Mouse (Mus musculus) urinary bladder, postnatal 25 days (tissue): ENCODE results near the gene 1700017B05Rik.
"Not testable (repeated sequence)": the region's sequence is repeated elsewhere in the genome, so short reads cannot be mapped to it uniquely, and the experiment has no call there.

Source experiments
- DNase-seq: peaks from one replicate; pipeline ENCODE4 v3.0.0; 2022; ENCODE audit warnings: low spot score

Gene 1700017B05Rik

GRCm38 (mm10) chr9:57244106-57244685, 18.2 kb downstream of the 1700017B05Rik start:
- no peak for DNase-seq

DNA sequence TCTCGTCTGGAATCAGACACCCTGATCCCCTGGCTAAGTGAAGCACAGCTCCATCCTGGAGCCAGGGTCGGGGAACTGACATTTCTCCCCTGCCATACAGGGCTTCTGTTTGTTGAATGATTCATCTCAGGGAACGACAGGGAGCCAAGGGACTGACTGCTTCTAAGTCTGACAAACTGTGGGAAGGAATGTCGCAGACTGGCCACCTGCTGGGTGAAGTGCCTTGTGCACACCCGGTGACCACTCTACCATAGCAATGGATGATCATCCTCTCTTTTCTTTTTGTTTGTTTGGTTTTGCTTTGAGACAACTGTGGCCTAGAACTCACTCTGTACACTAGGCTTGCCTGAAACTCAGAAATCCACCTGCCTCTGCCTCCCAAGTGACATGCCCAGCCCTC, 19.5 kb downstream of the 1700017B05Rik start:
- DNase-seq, result no peak

DNA sequence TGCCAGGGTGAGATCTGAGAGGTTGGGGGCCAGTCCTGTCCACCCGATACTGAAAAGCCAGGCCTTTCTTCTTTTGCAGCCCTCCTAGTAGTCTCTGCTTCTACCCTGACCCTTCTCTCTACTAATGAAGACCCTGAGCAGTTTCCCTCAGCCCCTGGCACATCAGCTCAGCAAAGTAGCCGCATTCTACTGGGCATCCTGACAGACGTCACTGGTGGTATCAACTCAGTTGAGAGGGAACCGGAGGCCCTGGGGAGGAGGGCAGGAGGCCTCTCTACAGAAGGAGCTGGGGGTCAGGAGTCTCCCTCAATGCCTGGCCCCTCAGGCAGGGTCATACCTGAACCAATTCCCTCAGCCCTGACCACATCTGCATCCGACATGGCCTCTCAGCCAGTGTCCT, 21.3 kb downstream of the 1700017B05Rik start:
- DNase-seq, result no peak

DNA sequence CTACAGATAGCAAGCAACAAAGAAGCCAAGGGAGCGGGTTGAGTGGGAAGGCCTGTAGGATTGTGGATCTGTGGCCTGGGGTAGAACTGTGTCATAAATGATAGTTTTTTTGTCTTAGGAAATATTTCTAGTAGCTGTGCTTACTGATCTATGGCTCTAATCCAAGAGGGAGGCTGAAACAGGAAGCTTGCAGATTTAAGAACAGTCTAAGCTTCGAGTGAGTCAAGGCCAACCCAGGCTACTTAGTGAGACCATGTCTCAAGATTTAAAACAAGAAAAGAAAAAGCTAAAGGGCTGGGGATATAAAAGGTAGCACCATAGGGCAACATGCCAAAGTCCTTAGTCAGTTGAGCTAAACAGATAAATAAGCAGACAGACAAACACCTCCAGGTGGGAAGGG, 24.2 kb downstream of the 1700017B05Rik start:
- no peak for DNase-seq

GRCm38 (mm10) chr9:57237705-57238104, 24.7 kb downstream of the 1700017B05Rik start:
- no peak for DNase-seq

DNA sequence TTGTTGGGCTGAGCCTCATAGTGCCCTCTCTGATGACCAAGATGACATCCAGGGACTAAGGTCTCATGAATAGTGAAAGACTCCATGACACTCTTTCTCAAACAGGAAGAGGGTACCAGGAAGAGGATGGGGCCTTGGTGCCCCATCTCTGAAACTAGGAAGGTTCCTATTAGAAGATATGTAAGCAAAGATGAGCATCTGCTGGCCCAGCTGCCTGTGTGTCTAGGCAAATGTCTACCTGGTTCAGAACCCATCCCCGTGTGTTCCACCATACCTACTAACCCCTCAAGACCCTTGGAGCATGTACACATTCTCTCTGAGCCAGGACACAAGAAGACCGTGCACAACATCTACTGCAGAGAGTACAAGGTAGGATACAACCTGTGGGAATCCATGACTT, 26.2 kb downstream of the 1700017B05Rik start, which contains the start of gene Trcg1:
Gene Trcg1, plus strand, starts transcription at position 301 of the 400 bp plus-strand sequence.
- DNase-seq, result no peak

GRCm38 (mm10) chr9:57233767-57234166, 28.6 kb downstream of the 1700017B05Rik start:
- no peak for DNase-seq

GRCm38 (mm10) chr9:57233142-57233541, 29.3 kb downstream of the 1700017B05Rik start:
- no peak for DNase-seq

GRCm38 (mm10) chr9:57232341-57232940, 30.0 kb downstream of the 1700017B05Rik start:
- no peak for DNase-seq

DNA sequence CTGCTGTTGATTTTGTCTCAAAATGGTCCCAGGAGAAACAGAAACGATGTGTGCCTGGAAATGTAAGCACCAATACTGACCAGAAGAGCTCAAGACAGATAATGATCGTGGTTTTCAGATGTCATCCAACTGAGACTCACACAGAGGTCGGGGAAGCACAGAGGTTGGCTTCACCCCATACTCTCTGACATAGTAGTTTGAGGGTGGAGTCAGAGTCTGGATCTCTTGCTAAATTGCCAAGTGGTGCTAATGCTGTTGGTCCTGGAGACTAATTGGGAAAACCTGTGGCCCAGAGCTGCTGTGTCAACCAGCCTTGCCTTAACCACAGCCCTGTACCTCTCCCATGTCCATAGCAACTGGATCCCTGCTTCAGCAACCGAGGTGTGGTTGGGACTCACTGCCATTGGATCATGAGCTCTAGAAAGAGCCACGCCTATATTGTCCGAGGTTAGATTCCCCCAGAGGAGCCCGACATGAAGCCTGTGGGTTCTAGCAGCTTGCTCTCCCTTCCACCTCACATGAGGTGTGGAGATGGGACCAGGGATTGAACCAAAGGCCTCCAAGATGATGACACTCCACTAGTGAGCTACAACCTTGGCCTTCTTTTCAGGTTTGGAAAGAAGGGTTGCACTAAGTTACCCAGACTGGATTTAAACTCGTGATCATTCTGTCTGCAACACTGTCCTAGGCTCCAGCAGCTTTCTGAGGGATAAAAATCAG, 30.7 kb downstream of the 1700017B05Rik start:
- no peak for DNase-seq

- DNase-seq, result no peak
Measured at GRCm38 (mm10) chr9:57230146-57230783, 32.1 kb downstream of the 1700017B05Rik start.

- DNase-seq, result no peak
Measured at GRCm38 (mm10) chr9:57229726-57230125, 32.7 kb downstream of the 1700017B05Rik start.

DNA sequence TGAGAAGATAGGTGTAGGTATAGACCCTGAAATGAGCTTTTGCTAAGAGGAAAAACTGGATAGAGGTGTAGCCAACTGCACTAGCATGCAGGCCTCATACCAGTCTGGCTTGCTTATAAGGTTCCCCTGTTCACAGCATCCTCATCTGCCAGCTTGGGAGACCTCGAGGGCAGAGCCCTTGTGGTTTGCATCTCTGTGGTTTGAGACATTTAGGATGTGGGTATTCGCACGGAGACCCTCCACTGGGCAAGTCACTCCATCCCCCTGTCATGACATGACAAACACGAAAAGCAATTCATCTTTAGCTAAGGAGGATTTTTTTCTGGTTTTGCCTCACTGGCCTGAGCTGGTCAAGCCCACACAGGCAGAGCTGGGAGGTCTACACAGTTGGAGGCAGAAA, 34.2 kb downstream of the 1700017B05Rik start:
- DNase-seq, result no peak

DNA sequence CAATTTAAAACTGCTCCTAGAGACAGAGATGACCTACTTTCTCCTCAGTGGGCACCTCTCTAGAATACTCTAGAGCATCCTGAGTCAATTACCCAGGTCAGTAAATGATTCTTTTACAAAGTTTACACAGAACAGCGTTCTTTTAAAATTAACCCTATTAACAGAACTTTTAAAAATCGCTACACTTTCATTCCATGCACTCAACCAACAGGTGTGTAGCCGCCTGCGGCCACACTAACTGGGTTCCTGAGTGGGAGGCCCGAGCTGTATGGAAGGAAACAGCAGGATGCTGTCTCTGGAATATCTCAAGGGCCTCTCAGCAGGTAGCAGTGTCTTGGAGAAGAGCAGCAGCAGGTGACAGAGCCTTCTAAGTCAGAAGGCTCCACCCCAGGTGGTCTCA, 35.2 kb downstream of the 1700017B05Rik start:
- DNase-seq, result no peak

GRCm38 (mm10) chr9:57226628-57227122, 35.7 kb downstream of the 1700017B05Rik start:
- not testable (repeated sequence) for DNase-seq

DNA sequence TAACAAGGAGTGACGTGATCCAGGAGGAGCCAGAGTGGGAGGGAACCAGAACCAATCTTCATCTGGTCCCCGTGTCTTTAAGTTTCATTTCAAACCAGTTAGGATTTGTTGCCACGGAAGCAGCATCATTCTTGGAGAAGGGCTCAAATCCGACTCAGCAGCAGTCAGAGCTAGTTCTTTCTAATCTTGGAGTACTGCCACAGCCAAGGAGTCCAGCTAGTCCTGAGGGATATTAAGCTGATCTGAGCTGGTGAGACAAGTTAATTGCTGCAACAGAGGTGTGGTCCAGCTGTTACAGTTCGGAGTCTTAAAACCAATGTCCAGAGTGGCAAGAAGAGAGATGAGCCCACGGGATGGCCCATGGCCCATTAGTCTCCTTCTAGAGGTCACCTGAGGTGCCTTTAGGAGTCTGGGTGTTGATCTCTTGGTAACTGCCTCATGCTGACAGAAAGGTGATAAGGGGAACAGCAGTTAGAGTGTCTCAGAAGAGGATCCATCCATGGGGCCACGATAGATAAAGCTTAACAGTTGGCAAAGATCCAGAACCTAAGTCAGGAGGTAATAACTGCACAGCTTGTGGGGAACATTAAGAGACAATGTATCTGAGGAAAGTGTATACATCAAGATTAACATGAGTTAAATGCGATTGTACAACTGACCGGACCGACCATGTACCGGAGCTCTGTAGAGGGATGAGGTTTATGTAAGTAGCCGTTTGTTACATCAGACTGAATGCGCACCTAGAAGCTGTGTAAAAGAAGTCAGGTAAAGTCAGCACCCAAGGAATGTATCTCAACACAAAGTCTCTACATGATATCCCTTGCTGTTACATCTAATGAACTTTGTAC, 36.4 kb downstream of the 1700017B05Rik start:
- DNase-seq, result no peak

DNA sequence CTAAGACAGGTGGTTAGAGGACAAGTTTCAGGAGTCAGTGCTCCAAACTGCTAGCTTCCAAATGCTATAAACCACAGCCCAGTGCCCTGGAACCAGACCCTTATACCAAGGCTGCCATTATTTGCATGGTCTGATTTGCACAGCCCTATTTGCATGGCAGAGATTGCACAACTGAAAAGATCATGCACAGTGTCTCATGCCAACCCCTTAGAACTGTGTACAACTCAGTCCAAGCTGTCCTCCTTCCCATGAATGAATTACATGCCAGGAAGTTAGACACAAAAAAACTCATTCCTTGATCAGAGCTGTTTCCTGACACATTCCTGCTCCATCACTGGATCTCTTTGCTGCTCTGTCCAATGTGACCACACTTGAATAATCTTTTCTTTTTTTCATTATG, 39.1 kb downstream of the 1700017B05Rik start:
- no peak for DNase-seq

DNA sequence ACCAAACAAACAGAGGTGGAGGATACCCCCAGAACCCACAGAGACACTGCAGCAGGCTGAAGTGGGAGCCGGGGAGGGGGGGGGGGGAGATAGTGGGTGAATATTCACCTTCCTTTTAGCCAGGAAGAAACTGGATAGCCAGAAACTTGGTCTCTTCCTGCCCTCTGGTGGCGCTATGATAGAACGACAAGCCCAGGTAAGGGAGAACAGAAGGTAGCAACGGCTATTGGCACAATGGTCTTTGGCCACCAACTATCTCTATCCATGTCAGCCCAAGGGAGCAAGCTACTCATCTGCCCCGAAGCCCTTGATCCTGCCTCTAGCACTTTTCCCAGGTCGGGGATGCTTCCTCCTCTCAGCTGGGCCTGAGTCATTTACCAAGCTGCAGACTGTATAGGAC, 42.1 kb downstream of the 1700017B05Rik start:
- DNase-seq, result peak; percentile 12

GRCm38 (mm10) chr9:57219511-57219910, 42.9 kb downstream of the 1700017B05Rik start:
- DNase-seq, result no peak

- no peak for DNase-seq
Measured at GRCm38 (mm10) chr9:57218776-57219175, 43.6 kb downstream of the 1700017B05Rik start.

DNA sequence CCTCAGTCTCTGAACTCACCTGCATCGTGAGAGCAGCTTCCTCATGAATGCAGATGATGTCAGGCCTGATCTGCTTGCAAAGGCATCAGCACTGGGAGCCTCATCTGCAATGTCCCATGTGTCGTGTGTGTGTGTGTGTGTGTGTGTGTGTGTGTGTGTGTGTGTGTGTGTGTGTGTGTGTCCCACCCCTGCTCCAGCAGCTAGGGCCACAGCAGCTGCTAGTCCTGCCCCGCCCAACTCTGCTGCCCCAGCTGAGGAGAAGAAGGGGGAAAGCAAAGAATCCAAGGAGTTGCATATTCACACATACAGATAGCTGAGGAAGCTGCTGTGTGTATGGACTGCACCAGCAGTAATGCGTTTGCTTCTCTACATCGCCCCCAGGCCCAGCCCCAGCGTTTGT, 45.2 kb downstream of the 1700017B05Rik start:
- DNase-seq, result no peak

- DNase-seq, result no peak
Measured at GRCm38 (mm10) chr9:57214500-57214899, 47.9 kb downstream of the 1700017B05Rik start.
